Mouse (Mus musculus) lung, adult 18-20 months (tissue): ENCODE results near the gene Apobec4.

Experiments used
- DNase-seq, 2 experiments: peaks; one replicate each; pipeline ENCODE4 v3.0.0; 2022; ENCODE audit warnings: mixed read lengths in 2 of 2

Gene Apobec4

DNA sequence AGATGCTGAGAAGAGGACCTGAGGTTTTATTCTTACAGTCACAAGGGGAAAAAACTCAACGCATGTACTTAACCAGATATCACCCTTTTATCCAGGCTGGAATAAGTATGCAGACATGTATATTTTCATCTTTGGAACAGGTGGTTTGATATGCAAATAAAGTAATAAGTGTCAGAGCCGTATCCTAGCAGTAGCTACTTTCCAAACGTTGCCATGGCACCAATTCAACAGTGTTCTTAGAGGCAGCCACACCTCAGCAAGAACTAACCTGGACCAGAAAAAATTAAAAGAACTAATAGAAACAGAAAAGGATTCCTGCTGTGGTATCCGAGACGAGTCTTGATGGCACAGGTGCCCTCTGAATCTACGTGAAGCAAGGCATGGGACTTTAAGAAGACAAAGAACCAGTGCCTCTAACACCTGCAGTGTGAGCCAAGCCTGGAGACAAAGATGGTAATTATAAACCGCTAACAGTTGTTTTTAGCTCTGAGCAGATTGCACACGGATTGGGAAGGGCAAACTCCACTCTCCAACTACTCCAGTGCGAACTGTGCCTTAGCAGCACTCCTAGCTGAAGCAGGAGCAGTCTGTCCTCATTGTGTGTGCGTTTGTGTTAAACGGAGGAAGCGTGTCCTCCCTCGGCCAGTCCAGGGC, at the start of gene Apobec4:
Apobec4 (plus strand) TSS at position 240 of the 654 bp plus-strand sequence.
- peak in 1 of 2 experiments; percentile 11 for DNase-seq

DNA sequence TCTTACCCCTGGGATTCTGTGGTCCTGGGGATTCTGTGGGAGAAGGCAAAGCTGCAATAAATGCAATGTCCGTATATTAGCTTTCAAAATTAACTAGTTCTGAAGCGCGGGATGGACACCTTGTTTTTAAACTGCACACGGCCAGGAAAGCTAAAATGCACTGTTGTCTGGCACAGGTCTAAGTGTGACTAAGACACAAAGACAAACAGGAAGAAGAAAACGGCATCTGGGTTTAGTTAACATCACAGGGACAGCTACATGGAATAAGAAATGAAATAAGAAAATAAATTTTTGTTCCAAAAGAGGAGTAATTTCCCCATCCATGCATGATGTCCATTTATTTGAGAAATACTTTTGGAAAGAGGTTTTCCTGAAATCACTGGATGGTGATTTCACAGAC, 49.3 kb upstream of the Apobec4 start:
- DNase-seq = no peak

- no peak for DNase-seq
Measured at GRCm38 (mm10) chr1:152702920-152703319, 47.4 kb upstream of the Apobec4 start.

- DNase-seq = no peak
Measured at GRCm38 (mm10) chr1:152703941-152704340, 46.4 kb upstream of the Apobec4 start.

- no peak for DNase-seq
Measured at GRCm38 (mm10) chr1:152707560-152707959, 42.8 kb upstream of the Apobec4 start.

GRCm38 (mm10) chr1:152711037-152711436, 39.3 kb upstream of the Apobec4 start:
- no peak for DNase-seq

DNA sequence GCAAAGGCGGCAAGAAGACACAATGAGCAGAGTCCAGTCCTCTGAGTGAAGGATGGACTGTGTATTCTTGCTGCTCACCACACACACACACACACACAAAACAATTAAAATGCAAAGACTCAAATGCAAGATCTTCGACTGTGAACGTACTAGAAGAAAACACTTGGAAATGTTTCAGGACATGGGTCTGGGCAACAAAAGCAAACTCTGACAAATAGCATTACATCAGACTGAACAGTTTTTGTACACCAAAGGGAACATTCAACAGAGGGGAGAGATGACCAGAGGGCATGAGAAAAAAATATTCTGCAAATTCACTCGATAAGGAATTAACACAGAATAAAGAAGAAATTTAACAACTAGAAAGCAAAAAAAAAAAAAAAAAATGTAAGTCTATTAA, 36.4 kb upstream of the Apobec4 start:
- DNase-seq = no peak

GRCm38 (mm10) chr1:152714405-152714804, 35.9 kb upstream of the Apobec4 start:
- DNase-seq = no peak

DNA sequence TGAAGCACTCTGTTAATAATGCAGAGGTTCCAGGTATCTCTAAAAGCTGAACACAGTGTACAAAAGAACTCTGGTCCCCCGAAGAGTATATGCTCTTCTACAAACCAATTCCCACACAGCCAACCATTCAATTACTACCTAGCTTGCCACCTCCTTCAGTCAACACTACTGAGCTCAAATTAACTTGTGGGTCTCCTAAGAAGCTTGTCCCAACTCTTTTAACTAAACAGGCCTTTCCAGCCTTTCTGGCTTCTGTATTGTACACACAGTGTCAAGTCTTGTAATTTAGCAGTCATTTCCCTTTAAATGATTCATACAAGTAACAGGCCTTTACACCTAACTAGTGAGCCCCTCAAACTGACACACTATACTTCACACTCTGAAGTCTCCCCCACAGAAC, 33.0 kb upstream of the Apobec4 start:
- no peak for DNase-seq

GRCm38 (mm10) chr1:152718200-152718599, 32.2 kb upstream of the Apobec4 start:
- DNase-seq = peak in 1 of 2 experiments; percentile 13

DNA sequence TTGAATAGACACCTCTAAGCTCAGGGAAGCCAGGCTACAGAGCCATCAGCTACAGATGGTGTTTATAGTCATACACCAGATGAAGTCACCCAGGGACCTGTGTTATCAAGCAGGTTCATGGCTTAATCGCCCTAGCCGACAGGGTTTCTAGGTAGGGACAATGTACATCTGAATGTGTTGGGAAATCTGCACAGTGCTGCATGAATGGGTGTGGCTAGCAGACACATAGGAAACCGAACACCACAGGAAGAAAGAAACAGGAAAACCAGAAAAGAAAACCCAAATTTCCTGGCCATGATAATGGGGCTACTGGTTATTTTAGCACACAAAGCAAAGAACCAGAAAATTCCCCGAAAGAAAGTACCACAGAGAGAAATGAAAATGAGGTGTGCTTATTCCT, 29.4 kb upstream of the Apobec4 start:
- no peak for DNase-seq

DNA sequence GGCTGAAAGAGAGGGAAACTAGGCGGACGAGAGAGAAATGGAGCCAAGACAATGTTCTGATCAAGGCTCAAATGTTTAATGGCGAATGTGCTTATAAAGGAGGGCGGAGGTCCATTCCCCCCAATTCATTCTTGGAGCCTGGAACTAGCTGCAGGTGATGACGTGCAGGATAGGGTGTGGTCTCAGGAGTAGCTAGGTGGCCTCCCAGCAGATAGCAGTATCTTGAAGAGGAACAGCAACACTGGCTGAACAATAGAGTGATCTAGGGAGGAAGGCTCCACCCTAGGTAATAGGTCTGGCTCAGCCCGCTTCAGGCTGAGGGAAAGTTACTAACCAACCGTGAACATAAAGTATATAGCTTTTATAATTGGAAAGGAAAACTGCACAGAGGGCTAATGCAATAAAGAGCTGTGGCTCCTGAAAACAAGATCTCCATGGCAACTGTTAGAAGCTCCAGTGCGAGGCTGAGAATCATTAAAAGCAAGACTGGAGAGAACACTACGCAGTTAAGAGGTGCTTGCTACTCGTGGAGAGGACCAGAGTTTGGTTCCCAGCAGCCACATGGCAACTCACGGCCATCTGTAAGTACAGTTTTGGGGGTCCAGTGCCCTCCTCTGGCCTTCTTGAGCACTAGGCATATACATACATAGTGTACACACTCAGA, 28.7 kb upstream of the Apobec4 start:
- no peak for DNase-seq

GRCm38 (mm10) chr1:152724286-152724685, 26.1 kb upstream of the Apobec4 start:
- DNase-seq = no peak

DNA sequence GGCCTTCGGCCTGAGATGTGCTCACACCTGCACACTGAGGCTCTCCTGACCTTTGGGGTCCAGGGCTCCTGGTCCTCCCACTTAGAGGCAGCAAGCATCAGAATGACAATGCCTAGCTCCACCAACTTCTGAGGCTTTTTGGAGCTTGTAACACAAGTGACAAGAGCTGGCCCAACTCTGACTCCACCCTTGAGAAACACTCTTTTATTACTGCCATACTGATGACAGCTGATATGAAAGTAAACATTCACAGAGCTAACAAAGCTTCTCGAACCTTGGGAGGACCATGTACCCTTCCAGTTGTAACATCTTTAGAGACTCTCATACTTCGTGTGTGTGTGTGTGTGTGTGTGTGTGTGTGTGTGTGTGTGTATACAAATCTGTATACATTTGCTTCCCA, 24.3 kb upstream of the Apobec4 start:
- no peak for DNase-seq

DNA sequence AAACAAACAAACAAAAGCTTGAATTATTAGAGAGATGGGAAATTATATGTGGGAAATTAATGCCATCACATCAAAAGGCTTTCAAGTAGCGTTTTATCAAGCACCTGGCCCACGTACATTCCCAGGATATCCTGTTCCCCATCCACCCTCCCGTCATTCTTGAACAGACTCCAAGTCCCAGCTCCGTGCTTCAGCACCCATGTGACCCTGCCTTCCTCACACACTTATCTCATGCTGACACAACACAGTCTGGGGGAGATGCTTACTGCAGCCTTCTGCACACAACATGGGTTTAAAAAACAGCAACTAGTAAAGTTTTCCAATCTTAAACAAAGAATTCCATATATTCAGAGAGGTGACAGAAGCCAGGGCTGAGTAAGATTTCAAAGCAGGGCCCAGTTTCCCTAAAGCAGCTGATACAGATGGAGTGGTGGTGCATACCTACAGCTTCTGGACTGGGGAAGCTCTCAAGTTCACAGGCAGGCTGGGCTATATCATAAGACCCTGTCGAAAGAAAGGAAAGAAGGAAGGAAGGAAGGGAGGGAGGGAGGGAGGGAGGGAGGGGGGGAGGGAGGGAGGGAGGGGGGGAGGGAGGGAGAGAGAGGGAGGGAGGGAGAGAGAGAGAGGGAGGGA, 22.6 kb upstream of the Apobec4 start:
- peak; percentile 16 to 32 for DNase-seq

DNA sequence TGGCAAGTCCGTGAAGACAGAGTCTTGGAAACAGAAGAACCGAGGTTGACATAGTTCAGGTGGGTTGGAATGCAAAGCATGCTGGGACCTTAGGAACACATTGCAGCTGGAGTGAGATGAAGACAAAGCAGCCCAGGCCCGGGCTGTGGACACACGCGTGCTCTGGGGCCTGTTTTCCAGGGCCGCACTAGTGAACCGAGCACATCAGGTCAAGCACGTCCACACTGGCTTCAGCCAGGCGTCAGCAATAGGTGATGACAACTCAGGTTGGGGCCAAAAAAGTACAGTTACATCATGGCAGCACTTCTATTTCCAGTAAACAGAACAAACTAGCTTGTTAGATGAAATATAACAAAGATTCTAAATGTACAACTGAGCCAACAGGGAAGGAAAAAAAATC, 11.6 kb upstream of the Apobec4 start:
- no peak for DNase-seq

DNA sequence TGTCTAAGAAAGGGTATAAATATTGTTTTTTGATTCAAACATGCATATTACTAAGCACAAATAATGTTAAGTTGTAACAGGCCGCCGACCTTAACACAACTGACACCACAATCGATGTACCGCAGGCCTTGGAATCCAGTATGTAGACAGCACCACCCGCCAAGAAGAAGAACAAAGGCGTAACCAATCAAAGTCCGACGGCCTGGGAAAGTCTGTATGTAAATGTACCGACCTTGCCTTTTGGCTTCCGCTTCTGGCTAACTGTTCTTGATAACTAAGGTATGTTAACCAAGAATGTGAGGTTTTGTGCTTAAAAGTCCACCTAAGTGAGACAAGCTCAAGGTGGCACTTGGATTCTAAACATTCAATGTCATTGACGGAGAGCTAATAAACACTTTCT, 11.0 kb upstream of the Apobec4 start:
- no peak for DNase-seq

- DNase-seq = no peak
Measured at GRCm38 (mm10) chr1:152743095-152743826, 7.1 kb upstream of the Apobec4 start.

DNA sequence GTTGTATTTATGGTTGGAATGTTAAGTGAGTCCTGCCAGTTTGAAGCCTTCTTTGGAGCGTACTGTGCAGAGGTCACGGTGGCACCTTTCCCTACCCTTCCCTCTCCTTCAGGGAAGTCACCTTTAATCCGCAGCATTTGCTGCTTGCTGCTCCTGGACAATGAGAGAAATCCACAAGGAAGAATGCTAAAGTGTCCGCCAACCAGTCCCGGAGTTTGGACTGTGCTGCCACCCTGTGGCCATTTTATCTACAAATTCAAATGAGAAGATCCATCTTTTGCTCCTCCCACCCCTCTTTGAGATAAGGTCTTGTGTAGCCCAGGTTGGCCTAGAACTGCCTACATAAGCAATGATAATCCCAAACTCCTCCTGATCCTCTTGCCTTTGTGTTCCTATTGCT, 3.9 kb upstream of the Apobec4 start:
- peak; percentile 73 to 82 for DNase-seq

DNA sequence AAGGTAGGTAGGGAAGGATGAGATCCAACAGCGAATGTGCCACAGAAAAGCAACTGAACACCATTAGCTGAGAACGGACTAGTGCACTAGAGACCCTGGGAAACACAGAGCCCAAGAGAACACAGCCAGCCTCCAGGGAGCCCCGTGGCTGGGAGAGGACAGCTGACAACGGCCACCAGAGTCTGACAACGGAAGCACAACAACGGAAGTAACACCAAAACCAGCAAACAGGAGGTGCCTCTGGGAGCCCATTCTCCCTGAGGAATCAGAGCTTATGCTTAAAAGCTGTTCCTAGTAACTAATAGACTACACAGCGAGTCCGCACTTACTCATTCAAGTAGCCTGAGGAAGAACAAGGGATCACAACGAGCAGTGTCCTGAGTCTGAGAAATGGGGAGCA, 1.1 kb upstream of the Apobec4 start:
- DNase-seq = no peak

DNA sequence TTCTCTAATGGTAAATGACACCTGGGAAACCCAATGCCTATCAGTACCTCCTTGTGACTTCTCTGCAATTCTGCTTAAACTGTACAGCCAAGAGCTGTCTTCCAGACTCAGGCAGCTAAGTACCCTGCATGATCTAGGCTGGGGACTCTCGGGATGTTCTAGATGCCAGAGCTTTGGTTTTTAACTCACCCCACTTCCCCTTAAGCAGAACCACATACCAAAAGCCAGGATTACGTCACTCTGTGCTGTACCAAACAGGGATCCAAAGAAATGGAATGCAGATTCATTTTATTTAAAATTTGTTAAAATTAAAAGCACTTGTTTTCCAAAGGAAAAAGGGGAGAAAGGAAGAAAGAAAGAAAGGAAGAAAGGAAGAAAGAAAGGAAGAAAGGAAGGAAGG, 11.4 kb downstream of the Apobec4 start:
- DNase-seq = no peak

DNA sequence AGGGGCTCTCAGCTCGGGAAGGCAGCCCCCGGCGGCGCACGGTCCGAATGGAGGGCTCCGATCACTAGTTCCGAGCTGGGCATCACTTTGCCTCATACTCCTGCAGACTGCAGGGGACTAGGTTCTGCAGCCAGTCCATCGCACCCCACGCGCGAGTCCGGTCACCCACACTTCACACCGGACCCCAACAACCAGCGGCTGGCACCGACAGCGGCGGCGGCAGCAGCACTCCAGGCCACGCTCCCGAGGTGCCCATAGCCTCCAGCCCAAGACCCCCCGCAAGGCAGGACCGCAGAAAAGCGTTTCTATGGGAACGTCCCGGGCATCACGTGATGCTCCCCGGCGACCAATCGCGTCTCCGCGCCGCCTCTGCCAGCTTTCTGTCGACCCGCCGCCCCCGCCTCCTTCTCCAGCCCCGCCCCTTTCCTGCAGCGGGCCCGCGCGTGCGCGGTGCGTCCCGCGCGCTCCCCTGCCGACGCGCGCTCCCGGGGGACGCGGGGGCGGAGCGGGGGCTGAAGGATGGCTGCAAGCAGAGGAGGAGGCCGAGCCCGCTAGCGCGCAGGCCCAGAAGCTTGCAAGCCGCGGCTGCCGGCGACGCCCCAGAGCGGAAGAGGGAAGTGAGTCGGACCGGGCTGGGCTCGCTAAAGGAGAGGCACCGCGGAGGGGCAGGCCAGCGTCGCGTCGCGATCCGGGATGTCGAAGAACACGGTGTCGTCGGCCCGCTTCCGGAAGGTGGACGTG, 15.9 kb downstream of the Apobec4 start, which contains the start of the genes Rgl1 and Arpc5:
Rgl1 (minus strand) TSS at position 320 of the 741 bp plus-strand sequence.
Arpc5 (plus strand) TSS at position 511 of the 741 bp plus-strand sequence.
- DNase-seq = peak; percentile 97 to 98
